Mouse (Mus musculus): Measurements from ENCODE around the gene Trim60. TPM values are rescaled to one million over a fixed set of nuclear protein-coding genes. Genes with fewer than 3 reads are reported as not detected.

The Trim60 gene
- polyA plus RNA-seq, 1 experiment = not detected

DNA sequence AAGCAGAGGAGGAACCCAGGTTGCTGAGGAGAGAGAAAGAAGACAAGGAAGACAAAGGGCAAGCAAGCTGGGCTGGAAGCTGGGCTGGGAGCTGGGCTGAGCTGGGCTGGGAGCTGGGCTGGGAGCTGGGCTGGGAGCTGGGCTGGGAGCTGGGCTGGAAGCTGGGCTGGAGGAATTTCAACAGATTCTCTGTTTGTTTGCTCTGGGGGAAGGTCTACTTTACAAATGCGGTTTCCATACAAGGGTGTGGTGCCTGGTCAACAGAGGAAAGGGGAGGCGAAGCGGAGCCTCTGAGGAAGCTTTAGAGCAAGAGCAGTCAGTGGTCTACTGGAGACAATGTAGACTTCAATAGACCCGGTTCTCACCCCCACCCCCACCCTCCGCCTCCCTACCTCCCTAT, 28.2 kb upstream of the Trim60 start:
- Histone ChIP-seq H3K36me3 (ENCODE audit: control insufficient read depth, insufficient read depth) (no peaks in the 10 kb centered on the region), H3K27me3 (ENCODE audit: control insufficient read depth, insufficient read depth, insufficient read length) (no peaks in the 10 kb centered on the region), H3K79me2 (ENCODE audit: control insufficient read depth, insufficient read depth) (no peaks in the 10 kb centered on the region), H3ac (ENCODE audit: control insufficient read depth, insufficient read length) (no peak overlapping the region), H3K4me3 (no peak overlapping the region), H3K4me2 (ENCODE audit: low read depth) (no peak overlapping the region)
- TF ChIP-seq E2F4 (IDR thresholded peaks at IDR 0.05; ENCODE audit: insufficient read depth) (no peak), MYOD1 (IDR thresholded peaks at IDR 0.05; ENCODE audit: control insufficient read depth in 1 of 3, insufficient read length in 2 of 3, low read depth in 2 of 3) (no peak), REST (IDR thresholded peaks at IDR 0.05; ENCODE audit: insufficient read depth, insufficient read length) (no peak), MAX (IDR thresholded peaks at IDR 0.05; ENCODE audit: low read depth) (no peak), TCF3 (IDR thresholded peaks at IDR 0.05; ENCODE audit: insufficient read length, low read depth) (no peak), USF1 (IDR thresholded peaks at IDR 0.05; ENCODE audit: low read depth) (no peak), MYOG (IDR thresholded peaks at IDR 0.05; ENCODE audit: control insufficient read depth in 1 of 3, insufficient read depth in 1 of 3, insufficient read length in 2 of 3, low read depth in 2 of 3) (no peak), SRF (IDR thresholded peaks at IDR 0.05; ENCODE audit: control insufficient read depth, insufficient read length, low read depth) (no peak), POLR2AphosphoS2 (IDR thresholded peaks at IDR 0.05; ENCODE audit: insufficient read length, low read depth) (no peak), CEBPB (IDR thresholded peaks at IDR 0.05; ENCODE audit: insufficient read depth, poor library complexity, severe bottlenecking) (no peak), POLR2A (IDR thresholded peaks at IDR 0.05; ENCODE audit: insufficient read length, low read depth) (no peak), TCF12 (IDR thresholded peaks at IDR 0.05; ENCODE audit: insufficient read depth, poor library complexity, severe bottlenecking) (no peak)

GRCm38 (mm10) chr8:65037117-65037533, 18.7 kb upstream of the Trim60 start, which contains the start of gene Apela:
Gene Apela (minus strand): TSS chr8:65037336.
- no peaks in the 10 kb centered on the region for H3K79me2 ChIP-seq (ENCODE audit: control insufficient read depth, insufficient read depth)
- H3K4me3 ChIP-seq = no peak within 1 kb of the TSS
- H3K4me2 ChIP-seq (ENCODE audit: low read depth) = no peak within 1 kb of the TSS
- no peaks in the 10 kb centered on the region for H3K27me3 ChIP-seq (ENCODE audit: control insufficient read depth, insufficient read depth, insufficient read length)
- no peaks in the 10 kb centered on the region for H3K36me3 ChIP-seq (ENCODE audit: control insufficient read depth, insufficient read depth)
- TF ChIP-seq TCF12 (IDR thresholded peaks at IDR 0.05; ENCODE audit: insufficient read depth, poor library complexity, severe bottlenecking) (no peak), USF1 (IDR thresholded peaks at IDR 0.05; ENCODE audit: low read depth) (no peak), REST (IDR thresholded peaks at IDR 0.05; ENCODE audit: insufficient read depth, insufficient read length) (no peak), POLR2AphosphoS2 (IDR thresholded peaks at IDR 0.05; ENCODE audit: insufficient read length, low read depth) (no peak), SRF (IDR thresholded peaks at IDR 0.05; ENCODE audit: control insufficient read depth, insufficient read length, low read depth) (no peak), CEBPB (IDR thresholded peaks at IDR 0.05; ENCODE audit: insufficient read depth, poor library complexity, severe bottlenecking) (no peak)
- no peak within 1 kb of the TSS for H3ac ChIP-seq (ENCODE audit: control insufficient read depth, insufficient read length)

GRCm38 (mm10) chr8:65034136-65034535, 15.8 kb upstream of the Trim60 start:
- Histone ChIP-seq H3K4me3 (no peak overlapping the region), H3ac (ENCODE audit: control insufficient read depth, insufficient read length) (no peak overlapping the region), H3K27me3 (ENCODE audit: control insufficient read depth, insufficient read depth, insufficient read length) (no peaks in the 10 kb centered on the region), H3K79me2 (ENCODE audit: control insufficient read depth, insufficient read depth) (no peaks in the 10 kb centered on the region), H3K4me2 (ENCODE audit: low read depth) (no peak overlapping the region), H3K36me3 (ENCODE audit: control insufficient read depth, insufficient read depth) (no peaks in the 10 kb centered on the region)
- no peak for TF ChIP-seq E2F4 (IDR thresholded peaks at IDR 0.05; ENCODE audit: insufficient read depth)

GRCm38 (mm10) chr8:65033056-65033455, 14.7 kb upstream of the Trim60 start:
- no peaks in the 10 kb centered on the region for H3K79me2 ChIP-seq (ENCODE audit: control insufficient read depth, insufficient read depth)
- H3ac ChIP-seq (ENCODE audit: control insufficient read depth, insufficient read length) = no peak overlapping the region
- TF ChIP-seq MYOG (IDR thresholded peaks at IDR 0.05; ENCODE audit: control insufficient read depth in 1 of 3, insufficient read depth in 1 of 3, insufficient read length in 2 of 3, low read depth in 2 of 3) = no peak
- no peak for TF ChIP-seq TCF3 (IDR thresholded peaks at IDR 0.05; ENCODE audit: insufficient read length, low read depth)
- TF ChIP-seq MAX (IDR thresholded peaks at IDR 0.05; ENCODE audit: low read depth) = no peak
- TF ChIP-seq TCF12 (IDR thresholded peaks at IDR 0.05; ENCODE audit: insufficient read depth, poor library complexity, severe bottlenecking) = no peak
- TF ChIP-seq CEBPB (IDR thresholded peaks at IDR 0.05; ENCODE audit: insufficient read depth, poor library complexity, severe bottlenecking) = no peak
- TF ChIP-seq REST (IDR thresholded peaks at IDR 0.05; ENCODE audit: insufficient read depth, insufficient read length) = no peak
- TF ChIP-seq SRF (IDR thresholded peaks at IDR 0.05; ENCODE audit: control insufficient read depth, insufficient read length, low read depth) = no peak
- TF ChIP-seq USF1 (IDR thresholded peaks at IDR 0.05; ENCODE audit: low read depth) = no peak
- no peak for TF ChIP-seq MYOD1 (IDR thresholded peaks at IDR 0.05; ENCODE audit: control insufficient read depth in 1 of 3, insufficient read length in 2 of 3, low read depth in 2 of 3)
- no peak for TF ChIP-seq POLR2AphosphoS2 (IDR thresholded peaks at IDR 0.05; ENCODE audit: insufficient read length, low read depth)
- no peak for TF ChIP-seq E2F4 (IDR thresholded peaks at IDR 0.05; ENCODE audit: insufficient read depth)
- H3K27me3 ChIP-seq (ENCODE audit: control insufficient read depth, insufficient read depth, insufficient read length) = no peaks in the 10 kb centered on the region
- no peak overlapping the region for H3K4me2 ChIP-seq (ENCODE audit: low read depth)
- no peak overlapping the region for H3K4me3 ChIP-seq
- H3K36me3 ChIP-seq (ENCODE audit: control insufficient read depth, insufficient read depth) = no peaks in the 10 kb centered on the region

GRCm38 (mm10) chr8:65032107-65032506, 13.7 kb upstream of the Trim60 start:
- H3K4me3 ChIP-seq = no peak overlapping the region
- no peaks in the 10 kb centered on the region for H3K79me2 ChIP-seq (ENCODE audit: control insufficient read depth, insufficient read depth)
- H3K36me3 ChIP-seq (ENCODE audit: control insufficient read depth, insufficient read depth) = no peaks in the 10 kb centered on the region
- TF ChIP-seq MYOG (IDR thresholded peaks at IDR 0.05; ENCODE audit: control insufficient read depth in 1 of 3, insufficient read depth in 1 of 3, insufficient read length in 2 of 3, low read depth in 2 of 3) = no peak
- no peak for TF ChIP-seq MAX (IDR thresholded peaks at IDR 0.05; ENCODE audit: low read depth)
- no peak for TF ChIP-seq POLR2AphosphoS2 (IDR thresholded peaks at IDR 0.05; ENCODE audit: insufficient read length, low read depth)
- no peak for TF ChIP-seq E2F4 (IDR thresholded peaks at IDR 0.05; ENCODE audit: insufficient read depth)
- no peak for TF ChIP-seq MYOD1 (IDR thresholded peaks at IDR 0.05; ENCODE audit: control insufficient read depth in 1 of 3, insufficient read length in 2 of 3, low read depth in 2 of 3)
- TF ChIP-seq TCF3 (IDR thresholded peaks at IDR 0.05; ENCODE audit: insufficient read length, low read depth) = no peak
- TF ChIP-seq REST (IDR thresholded peaks at IDR 0.05; ENCODE audit: insufficient read depth, insufficient read length) = no peak
- H3K27me3 ChIP-seq (ENCODE audit: control insufficient read depth, insufficient read depth, insufficient read length) = no peaks in the 10 kb centered on the region
- no peak overlapping the region for H3K4me2 ChIP-seq (ENCODE audit: low read depth)
- no peak overlapping the region for H3ac ChIP-seq (ENCODE audit: control insufficient read depth, insufficient read length)
